Mouse (Mus musculus) kidney, adult 9 months (tissue): ENCODE measurements around the gene Tmem44.

Experiments used
- DNase-seq: peaks from one replicate; pipeline ENCODE4 v3.0.0; 2022

The Tmem44 gene

GRCm38 (mm10) chr16:30550748-30551192, at the start of gene Tmem44:
Gene Tmem44 (minus strand): TSS chr16:30550842.
- no peak for DNase-seq

GRCm38 (mm10) chr16:30599491-30600268, 49.0 kb upstream of the Tmem44 start, which contains the start of gene Fam43a:
Gene Fam43a (plus strand): TSS chr16:30599723.
- peak; percentile 95 for DNase-seq

GRCm38 (mm10) chr16:30596959-30597681, 46.5 kb upstream of the Tmem44 start:
- DNase-seq: peak; percentile 95

- DNase-seq: no peak
Measured at GRCm38 (mm10) chr16:30595835-30596557, 45.4 kb upstream of the Tmem44 start.

- DNase-seq: no peak
Measured at GRCm38 (mm10) chr16:30595356-30595755, 44.7 kb upstream of the Tmem44 start.

- no peak for DNase-seq
Measured at GRCm38 (mm10) chr16:30591990-30592389, 41.3 kb upstream of the Tmem44 start.

- DNase-seq: no peak
Measured at GRCm38 (mm10) chr16:30590264-30591209, 39.9 kb upstream of the Tmem44 start.

- peak; percentile 93 for DNase-seq
Measured at GRCm38 (mm10) chr16:30587494-30588327, 37.1 kb upstream of the Tmem44 start, which contains the start of gene Lsg1. Gene Lsg1 (minus strand): TSS chr16:30587592.

GRCm38 (mm10) chr16:30586935-30587493, 36.4 kb upstream of the Tmem44 start:
- DNase-seq: no peak

- no peak for DNase-seq
Measured at GRCm38 (mm10) chr16:30580765-30581164, 30.1 kb upstream of the Tmem44 start.

GRCm38 (mm10) chr16:30576392-30576791, 25.8 kb upstream of the Tmem44 start:
- no peak for DNase-seq

- no peak for DNase-seq
Measured at GRCm38 (mm10) chr16:30575815-30576214, 25.2 kb upstream of the Tmem44 start.

GRCm38 (mm10) chr16:30572239-30572638, 21.6 kb upstream of the Tmem44 start:
- DNase-seq: no peak

GRCm38 (mm10) chr16:30571378-30571777, 20.7 kb upstream of the Tmem44 start:
- no peak for DNase-seq

GRCm38 (mm10) chr16:30570173-30570572, 19.5 kb upstream of the Tmem44 start:
- DNase-seq: no peak

- DNase-seq: no peak
Measured at GRCm38 (mm10) chr16:30565631-30566030, 15.0 kb upstream of the Tmem44 start.

GRCm38 (mm10) chr16:30560601-30561000, 10.0 kb upstream of the Tmem44 start:
- DNase-seq: no peak

GRCm38 (mm10) chr16:30559312-30559992, 8.8 kb upstream of the Tmem44 start:
- DNase-seq: no peak

- no peak for DNase-seq
Measured at GRCm38 (mm10) chr16:30554109-30554508, 3.5 kb upstream of the Tmem44 start.
